Mouse (Mus musculus) erythroblast, embryonic 14.5 days (primary cell): ENCODE data around the gene Grpel1.

ENCODE experiments used
- GATA1 ChIP-seq: IDR thresholded peaks from 2 replicates; pipeline ENCODE4 v1.6.1; 2012; ENCODE audit warnings: low read length, inconsistent platforms, mixed read lengths
- TAL1 ChIP-seq: IDR thresholded peaks from 3 replicates; pipeline ENCODE4 v1.6.1; 2012; ENCODE audit warnings: low read length, inconsistent platforms, mixed read lengths

GRCm38 (mm10) chr5:36510956-36511355, 46.2 kb downstream of the Grpel1 start:
- no peak for TF ChIP-seq TAL1
- no peak for TF ChIP-seq GATA1
